Mouse (Mus musculus) lung, adult 2 months (tissue): ENCODE data around the gene Rplp1. TPM values are rescaled to one million over a fixed set of nuclear protein-coding genes. Genes with fewer than 3 reads are reported as not detected.

Experiments used
- DNase-seq: peaks from one replicate; pipeline ENCODE4 v3.0.0; 2022
- H3K4me1 ChIP-seq: fragments of 200-500 bp; 2 replicates; pipeline ENCODE4 v1.6.1; 2011; ENCODE audit warnings: low read length; ENCODE audit not compliant: control insufficient read depth, insufficient read depth
- H3K4me3 ChIP-seq: fragments of 200-500 bp; replicated peaks from 2 replicates; pipeline ENCODE3; 2011; ENCODE audit warnings: low read depth, mild to moderate bottlenecking, control low read depth, low read length; ENCODE audit errors: extremely low read depth
- CTCF ChIP-seq: fragments of 200-500 bp; IDR thresholded peaks from 2 replicates; pipeline ENCODE4 v1.5.1; 2011; ENCODE audit warnings: mild to moderate bottlenecking, low read length, control low read depth; ENCODE audit not compliant: insufficient read depth
- POLR2A ChIP-seq: fragments of 200-500 bp; IDR thresholded peaks from 2 replicates; pipeline ENCODE4 v1.6.1; 2011; ENCODE audit warnings: low read depth, mild to moderate bottlenecking, control low read depth, low read length, borderline replicate concordance; ENCODE audit errors: extremely low read depth
- WGBS: fragments of 180-500 bp; shearing (Covaris S2); methylation state at CpG from one replicate; pipeline ENCODE4 v1.1.7; 2018; 5-methylcytosine and 5-hydroxymethylcytosine counted together
- polyA plus RNA-seq: library from polyadenylated mRNA; depleted of rRNA; stranded (reverse); fragments of >200 nt; gene quantifications from 2 replicates; pipeline ENCODE4 v1.2.3, GENCODE M21; 2012; rRNA removed

The Rplp1 gene
- polyA plus RNA-seq: 6,011 and 7,617 TPM in 2 replicates

GRCm38 (mm10) chr9:61914203-61914916, at the start of gene Rplp1:
TSS of gene Rplp1 (minus strand) at chr9:61914542.
- DNase-seq: peak; percentile 96
- H3K4me1 ChIP-seq: 0 out of 2 replicates have a peak, but pooled peaks cover 4% of the 10 kb centered on the region
- peak within 1 kb of the TSS; percentile 78 for H3K4me3 ChIP-seq
- TF ChIP-seq CTCF: no peak
- TF ChIP-seq POLR2A: peak; percentile 92
- under 1% methylated on average over 70 of the region's 70 CpGs for WGBS

- H3K4me3 ChIP-seq: no peak overlapping the region
- TF ChIP-seq CTCF (no peak), POLR2A (no peak)
- H3K4me1 ChIP-seq: peaks cover 6% of the 10 kb centered on the region; the same call in 1 of the 2 replicates
- no peak for DNase-seq
- WGBS: 50% methylated on average over 6 of the region's 6 CpGs
These were observed 49.0 kb upstream of the Rplp1 start for GRCm38 (mm10) chr9:61963356-61963755.

DNA sequence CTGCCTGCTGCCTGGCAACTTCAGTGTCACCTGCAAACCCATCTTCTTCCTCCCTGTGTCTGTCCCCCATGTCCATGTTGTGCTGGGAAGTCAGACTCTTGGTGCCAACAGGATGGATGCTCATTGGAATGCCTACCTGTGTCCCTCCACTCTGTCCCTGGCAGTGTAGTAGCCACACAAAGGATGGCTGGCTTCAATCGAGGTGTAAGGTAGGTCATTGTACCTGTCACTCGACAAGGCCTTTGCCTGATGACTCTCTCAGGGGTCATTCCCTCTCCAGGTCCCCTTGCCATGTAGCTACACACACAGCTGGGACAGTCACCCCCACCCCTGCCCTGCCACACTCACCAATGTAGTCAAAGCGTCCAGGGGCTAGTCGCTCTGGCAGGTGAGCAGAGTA, 46.8 kb upstream of the Rplp1 start:
- 80% methylated on average over 4 of the region's 4 CpGs for WGBS
- Histone ChIP-seq H3K4me3 (no peak overlapping the region), H3K4me1 (peaks cover 6% of the 10 kb centered on the region; the same call in 1 of the 2 replicates)
- DNase-seq: no peak
- TF ChIP-seq CTCF (no peak), POLR2A (no peak)

- H3K4me1 ChIP-seq: peaks cover 6% of the 10 kb centered on the region; the same call in 1 of the 2 replicates
- TF ChIP-seq CTCF: no peak
- 0 out of 2 replicates have a peak, but pooled peaks have one; percentile 6 for TF ChIP-seq POLR2A
- peak; percentile 57 for DNase-seq
- no peak overlapping the region for H3K4me3 ChIP-seq
- WGBS: 25% methylated on average over 5 of the region's 5 CpGs
These were observed 46.4 kb upstream of the Rplp1 start for GRCm38 (mm10) chr9:61960753-61961152.

DNA sequence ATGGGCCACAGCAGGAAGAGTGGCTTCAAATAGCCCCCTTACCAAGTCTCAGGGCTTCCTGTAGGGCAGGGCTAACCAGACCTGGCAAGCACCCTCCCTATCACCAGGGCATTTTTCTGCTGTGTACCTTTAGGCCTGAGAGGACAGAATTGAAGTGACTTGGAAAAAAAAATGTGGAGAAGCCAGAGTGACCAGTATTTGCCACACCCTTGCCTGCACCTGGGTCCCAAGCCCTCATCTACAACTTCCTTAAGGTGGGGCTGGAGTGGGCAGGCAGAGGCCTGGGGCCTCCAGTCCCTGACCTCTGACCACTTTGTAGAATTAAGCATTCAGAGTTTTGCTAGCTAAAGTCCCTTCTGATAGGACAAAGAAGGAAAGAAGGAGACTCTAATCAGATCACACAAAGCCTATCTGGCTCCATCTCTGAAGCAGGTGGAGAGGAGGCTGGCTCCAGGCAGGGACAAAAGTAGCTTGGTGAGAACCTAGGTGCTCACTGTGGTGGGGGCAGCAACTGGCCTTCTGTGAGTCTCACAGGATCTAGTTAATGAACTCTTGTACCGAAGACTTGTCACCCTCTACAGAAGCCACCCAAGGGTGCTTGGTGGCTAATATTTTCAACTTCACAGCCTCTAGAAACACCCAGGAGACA, 45.7 kb upstream of the Rplp1 start:
- peak; percentile 31 for DNase-seq
- no peak for TF ChIP-seq CTCF
- TF ChIP-seq POLR2A: no peak
- 62% methylated on average over 1 of the region's 1 CpGs for WGBS
- no peak overlapping the region for H3K4me3 ChIP-seq
- H3K4me1 ChIP-seq: peaks cover 6% of the 10 kb centered on the region; the same call in 1 of the 2 replicates

DNA sequence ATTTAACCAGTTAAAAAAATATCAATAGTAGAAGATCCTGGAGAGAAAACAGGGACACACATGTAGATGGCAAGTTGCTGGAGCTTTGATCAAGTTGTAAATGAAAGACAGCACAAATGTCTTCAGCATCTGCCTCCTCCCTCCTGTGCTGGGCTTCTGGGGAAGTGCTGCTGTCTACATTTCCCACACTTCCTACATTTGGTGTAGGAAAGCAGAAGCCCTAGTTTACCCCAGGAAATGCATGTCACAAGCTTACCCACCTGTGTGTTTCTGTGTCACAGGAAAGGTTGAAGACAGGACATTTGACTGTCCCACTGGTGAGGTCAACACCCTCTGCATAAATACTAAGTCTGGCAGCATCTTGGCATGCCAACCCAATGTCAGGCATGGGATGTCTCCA, 40.4 kb upstream of the Rplp1 start:
- no peak for DNase-seq
- TF ChIP-seq CTCF (no peak), POLR2A (no peak)
- no peaks in the 10 kb centered on the region for H3K4me1 ChIP-seq

DNA sequence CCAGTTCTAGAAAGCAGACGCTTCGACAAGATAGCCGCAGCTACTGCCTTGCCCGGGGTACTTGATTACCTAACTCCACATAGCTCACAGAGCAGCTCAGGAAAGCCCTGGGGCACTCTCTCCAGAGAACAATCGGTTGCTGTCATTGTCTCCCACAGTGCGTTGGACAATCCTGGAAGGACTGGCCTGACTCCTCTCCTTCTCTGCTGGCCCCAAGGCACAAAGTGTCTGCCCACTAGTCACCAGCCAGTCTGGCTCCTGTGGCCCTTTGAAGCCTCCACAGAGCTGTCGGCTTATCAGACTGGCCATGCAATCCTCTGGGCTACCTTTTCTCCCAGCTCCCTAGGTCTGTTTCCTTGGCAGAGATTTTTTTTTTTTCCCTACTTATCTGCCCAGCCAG, 37.9 kb upstream of the Rplp1 start:
- no peak for DNase-seq

More for the DNA sequence above, 40.4 kb upstream of the Rplp1 start:
- no peak overlapping the region for H3K4me3 ChIP-seq

DNA sequence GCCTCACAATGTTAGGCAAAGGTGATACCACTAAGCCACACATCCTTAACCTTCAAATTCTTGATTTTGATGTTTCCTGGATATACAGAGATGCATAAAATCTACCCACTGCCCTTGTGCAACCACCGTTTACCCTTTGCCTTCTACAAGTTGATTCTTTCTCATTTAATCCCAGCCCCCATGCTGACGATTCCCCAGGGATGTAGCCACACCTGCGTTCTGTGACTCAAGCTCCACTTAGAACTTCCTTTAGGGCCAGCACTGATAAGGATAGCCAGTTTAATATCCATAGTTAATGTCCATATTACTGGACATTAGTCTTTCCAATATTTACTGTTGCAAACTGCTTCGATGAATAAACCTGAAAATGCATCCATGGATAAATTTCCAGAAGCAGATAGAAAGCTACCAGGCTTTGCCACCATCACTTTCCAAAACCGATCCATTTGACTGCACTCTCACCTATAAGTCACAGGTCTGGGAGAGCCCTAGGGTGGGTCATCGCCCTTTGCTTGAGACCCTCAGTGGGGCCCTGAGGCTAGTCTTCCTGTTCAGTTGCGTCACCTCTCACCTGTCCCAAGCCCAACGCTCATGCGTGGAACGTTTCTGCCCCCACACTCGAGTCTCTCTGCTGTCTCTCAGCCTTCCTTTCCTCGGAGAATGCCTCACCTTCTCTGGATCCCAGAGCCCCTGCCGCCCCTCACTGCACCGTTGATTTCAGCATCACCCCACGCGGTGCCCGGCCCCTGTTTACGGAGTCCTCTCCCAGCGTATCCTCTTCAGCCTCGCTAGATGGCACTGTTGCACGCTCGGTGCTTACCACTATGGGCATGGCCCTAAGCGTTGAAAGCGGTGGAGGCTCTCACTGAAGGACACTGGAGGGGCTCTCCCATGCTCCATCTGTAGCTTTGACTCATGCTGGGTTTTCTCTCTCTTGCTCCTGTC, 33.3 kb upstream of the Rplp1 start:
- TF ChIP-seq POLR2A (no peak), CTCF (peak; percentile 96)
- no peaks in the 10 kb centered on the region; the same call in 1 of the 2 replicates for H3K4me1 ChIP-seq
- DNase-seq: peak; percentile 77
- peak overlapping the region; percentile 64 for H3K4me3 ChIP-seq
- 4% methylated on average over 24 of the region's 24 CpGs for WGBS

More for the DNA sequence above, 37.9 kb upstream of the Rplp1 start:
- Histone ChIP-seq H3K4me3 (no peak overlapping the region), H3K4me1 (no peaks in the 10 kb centered on the region)
- WGBS: 71% methylated on average over 7 of the region's 7 CpGs
- TF ChIP-seq POLR2A (no peak), CTCF (no peak)
